Mouse (Mus musculus) G1E (cell line): ENCODE results near the gene Ccdc7b.

Experiments used
- CTCF ChIP-seq: IDR thresholded peaks from 2 replicates; pipeline ENCODE4 v1.5.1; 2012; ENCODE audit warnings: low read depth, low read length, inconsistent platforms, mixed read lengths
- GATA1 ChIP-seq: IDR thresholded peaks from 2 replicates; pipeline ENCODE4 v1.6.1; 2012; ENCODE audit warnings: borderline replicate concordance, low read length, inconsistent platforms, mixed read lengths
- GATA2 ChIP-seq: IDR thresholded peaks from 2 replicates; pipeline ENCODE4 v1.6.1; 2012; ENCODE audit warnings: low read depth, low read length, inconsistent platforms, borderline replicate concordance
- POLR2AphosphoS5 ChIP-seq: IDR thresholded peaks from 2 replicates; pipeline ENCODE4 v1.6.1; 2012; ENCODE audit warnings: low read depth, low read length, inconsistent platforms; ENCODE audit not compliant: insufficient replicate concordance
- TAL1 ChIP-seq: conservative IDR thresholded peaks from 2 replicates; pipeline ENCODE4 v1.6.1; 2012; ENCODE audit warnings: low read depth, low read length, inconsistent platforms, mixed read lengths

- no peak for TF ChIP-seq CTCF
- TF ChIP-seq GATA2 = no peak
- no peak for TF ChIP-seq GATA1
- TF ChIP-seq POLR2AphosphoS5 = no peak
- no peak for TF ChIP-seq TAL1
Observed at GRCm38 (mm10) chr8:129131561-129131960, 64.6 kb downstream of the Ccdc7b start, which contains the start of gene Gm10999.
